Mouse (Mus musculus): Measurements from ENCODE around the gene Rab42.

The Rab42 gene

GRCm38 (mm10) chr4:132302939-132303479, at the start of gene Rab42:
Gene Rab42 (minus strand): TSS chr4:132303385.
- DNase-seq (ENCODE audit: low spot score), result peak; percentile 57

DNA sequence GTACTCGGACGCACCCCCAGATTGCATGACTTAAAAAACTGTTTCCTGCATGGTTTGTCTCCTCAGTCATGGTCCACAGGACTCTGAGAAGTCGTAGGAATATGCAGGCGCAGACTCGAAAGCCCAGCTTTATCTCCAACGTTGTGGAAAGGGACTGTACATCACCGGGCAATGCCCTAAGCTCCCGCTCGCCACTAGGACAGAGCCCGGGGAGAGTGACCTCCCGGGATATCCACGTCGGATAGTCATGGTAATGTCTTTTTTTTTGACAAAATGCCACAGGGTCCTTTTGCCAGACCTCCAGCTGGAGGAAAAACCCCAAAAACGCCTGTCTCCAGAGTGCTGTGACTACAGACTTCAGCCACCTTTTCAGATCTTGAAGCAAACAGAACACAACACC, 49.6 kb upstream of the Rab42 start:
- DNase-seq (ENCODE audit: low spot score), result no peak

- DNase-seq (ENCODE audit: low spot score), result no peak
These were observed 48.2 kb upstream of the Rab42 start for GRCm38 (mm10) chr4:132351401-132351800.

- DNase-seq (ENCODE audit: low spot score), result no peak
These were observed 47.7 kb upstream of the Rab42 start for GRCm38 (mm10) chr4:132350854-132351253.

- no peak for DNase-seq (ENCODE audit: low spot score)
These were observed 47.0 kb upstream of the Rab42 start for GRCm38 (mm10) chr4:132350123-132350740.

- no peak for DNase-seq (ENCODE audit: low spot score)
These were observed 46.4 kb upstream of the Rab42 start for GRCm38 (mm10) chr4:132349495-132350122.

- DNase-seq (ENCODE audit: low spot score), result no peak
These were observed 43.5 kb upstream of the Rab42 start for GRCm38 (mm10) chr4:132346661-132347060.

GRCm38 (mm10) chr4:132346261-132346660, 43.1 kb upstream of the Rab42 start:
- DNase-seq (ENCODE audit: low spot score), result no peak

DNA sequence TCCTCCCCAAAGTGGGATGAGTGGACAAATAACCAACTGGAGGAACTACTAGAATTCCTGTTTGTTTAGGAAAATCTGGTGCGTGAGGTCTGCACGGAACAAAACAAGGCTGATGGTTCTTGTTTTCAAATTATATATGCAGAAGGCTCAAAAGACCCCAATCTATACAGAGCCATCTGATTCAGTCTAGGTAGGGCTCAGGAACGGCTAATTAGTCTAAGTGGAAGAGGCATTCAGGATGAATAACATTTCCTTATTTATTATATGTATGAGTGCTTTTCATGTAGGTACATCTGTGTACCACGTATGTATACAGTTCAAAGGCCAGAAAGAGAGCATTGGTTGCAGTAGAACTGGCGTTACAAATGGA, 42.6 kb upstream of the Rab42 start:
- DNase-seq (ENCODE audit: low spot score), result no peak

- DNase-seq (ENCODE audit: low spot score), result peak; percentile 98
These were observed 42.1 kb upstream of the Rab42 start for GRCm38 (mm10) chr4:132345135-132345842.

DNA sequence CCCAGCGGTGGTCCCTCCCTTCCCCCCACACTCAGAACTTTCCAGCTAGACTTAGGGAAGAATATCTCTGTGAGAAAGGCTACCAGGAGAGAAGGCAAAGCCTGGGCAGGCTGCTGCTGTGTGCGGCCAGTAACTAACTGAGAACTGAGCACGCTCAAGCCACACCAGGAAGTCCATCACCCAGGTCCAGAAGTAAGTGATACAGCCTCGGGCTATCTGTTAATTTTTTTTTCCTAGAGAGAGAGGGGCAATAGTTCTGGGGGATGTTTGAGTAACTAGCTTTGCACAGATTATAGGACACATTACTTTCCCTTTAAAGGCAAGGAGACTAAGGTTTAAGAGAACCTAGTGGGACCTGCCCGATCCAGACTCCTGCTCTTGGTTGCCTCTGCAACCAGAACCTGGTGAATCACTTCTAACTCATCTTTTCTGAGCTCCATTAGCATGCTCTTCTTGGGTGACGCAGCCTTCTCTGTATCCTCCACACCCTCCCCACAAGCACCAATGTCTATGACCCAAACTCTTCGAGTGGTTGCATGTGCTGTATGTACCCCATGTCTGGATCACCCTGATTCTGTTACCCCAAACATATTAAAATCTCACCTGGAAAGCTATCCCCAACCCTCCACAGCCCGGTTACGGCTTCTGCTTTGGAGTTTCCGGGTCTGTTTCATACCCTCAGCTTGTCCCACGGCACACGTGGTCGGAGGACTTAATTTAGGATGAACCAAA, 41.4 kb upstream of the Rab42 start:
- DNase-seq (ENCODE audit: low spot score), result no peak

DNA sequence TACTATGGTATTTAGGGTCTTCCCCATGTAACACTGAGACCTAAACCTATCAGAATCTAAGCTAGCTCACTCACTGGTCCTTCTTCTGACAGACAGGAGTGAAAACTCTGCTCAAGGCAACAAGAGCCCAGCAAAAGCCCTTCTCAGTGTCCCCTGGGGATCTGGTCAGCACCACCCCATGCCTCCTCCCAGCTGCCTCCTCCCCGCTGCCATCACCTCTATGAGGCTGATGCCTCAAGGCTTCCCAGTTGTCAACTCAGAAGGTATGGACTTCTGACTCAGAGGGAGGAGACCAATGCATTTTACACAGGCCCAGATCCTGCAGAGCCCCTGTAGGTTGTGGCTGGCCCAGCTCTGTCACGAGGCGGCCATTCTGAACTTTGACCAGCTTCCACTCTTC, 38.3 kb upstream of the Rab42 start:
- DNase-seq (ENCODE audit: low spot score), result no peak

GRCm38 (mm10) chr4:132338943-132339342, 35.8 kb upstream of the Rab42 start:
- DNase-seq (ENCODE audit: low spot score), result peak; percentile 36

- no peak for DNase-seq (ENCODE audit: low spot score)
These were observed 29.7 kb upstream of the Rab42 start for GRCm38 (mm10) chr4:132332880-132333279.

GRCm38 (mm10) chr4:132331960-132332359, 28.8 kb upstream of the Rab42 start:
- no peak for DNase-seq (ENCODE audit: low spot score)

GRCm38 (mm10) chr4:132329835-132330354, 26.7 kb upstream of the Rab42 start:
- DNase-seq (ENCODE audit: low spot score), result no peak

GRCm38 (mm10) chr4:132329115-132329834, 26.1 kb upstream of the Rab42 start, which contains the start of gene Trnau1ap:
Gene Trnau1ap (minus strand): TSS chr4:132329538.
- DNase-seq (ENCODE audit: low spot score), result peak; percentile 84

DNA sequence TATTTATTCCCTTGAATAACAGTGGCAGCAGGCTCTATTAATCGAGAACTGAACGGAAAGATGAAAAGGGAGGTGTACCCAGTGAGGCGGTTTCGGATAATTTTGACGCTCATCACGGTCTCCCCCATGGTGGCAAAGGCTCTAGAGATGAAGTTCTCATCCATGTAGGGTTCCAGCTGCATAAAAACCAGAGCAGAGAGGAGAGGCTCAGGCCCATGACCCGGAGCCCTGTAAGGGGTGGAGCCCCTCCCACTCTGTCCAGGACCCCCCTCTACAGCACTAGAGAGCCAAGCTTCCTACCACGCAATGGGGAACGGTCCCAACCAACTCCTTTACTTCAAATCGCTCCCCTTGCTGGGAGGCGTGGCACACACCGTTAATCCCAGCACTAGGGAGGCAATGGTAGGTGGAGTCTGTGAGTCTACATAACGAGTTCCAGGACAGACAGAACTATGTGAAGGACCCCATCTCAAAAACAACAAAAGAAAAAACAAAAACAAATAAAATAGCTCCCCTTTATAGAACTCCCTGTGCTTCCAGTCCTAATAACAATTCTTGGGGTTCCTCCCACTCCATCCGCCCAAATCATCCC, 25.3 kb upstream of the Rab42 start:
- DNase-seq (ENCODE audit: low spot score), result no peak

GRCm38 (mm10) chr4:132326481-132326880, 23.3 kb upstream of the Rab42 start:
- DNase-seq (ENCODE audit: low spot score), result no peak

GRCm38 (mm10) chr4:132315711-132316110, 12.5 kb upstream of the Rab42 start:
- DNase-seq (ENCODE audit: low spot score), result no peak

DNA sequence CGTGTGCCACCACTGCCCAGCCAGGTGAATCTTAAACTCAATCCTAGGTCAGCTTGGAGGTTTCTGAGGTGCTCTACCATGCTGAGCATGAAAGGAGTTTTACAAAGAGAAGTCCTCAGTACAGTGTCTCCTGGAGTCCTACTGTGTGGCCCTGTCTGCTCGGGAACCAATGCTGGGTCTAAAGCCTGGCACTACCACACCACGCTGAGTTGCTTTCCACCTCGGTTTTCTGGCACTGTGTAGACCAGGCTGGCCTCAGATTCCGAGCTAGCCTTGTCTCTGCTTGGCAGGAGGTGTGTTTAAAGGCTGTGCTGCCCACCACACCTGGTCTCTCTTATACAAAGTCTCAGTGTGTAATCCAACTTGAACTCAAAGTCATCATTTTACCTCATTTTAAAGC, 9.4 kb upstream of the Rab42 start:
- DNase-seq (ENCODE audit: low spot score), result no peak

Data from layer of hippocampus, adult 11-12 months (tissue).